Mouse (Mus musculus): Measurements from ENCODE around the gene Lhb. TPM values are rescaled to one million over a fixed set of nuclear protein-coding genes. Genes with fewer than 3 reads are reported as not detected.

Gene Lhb
- total RNA-seq, 1 experiment: not detected

DNA sequence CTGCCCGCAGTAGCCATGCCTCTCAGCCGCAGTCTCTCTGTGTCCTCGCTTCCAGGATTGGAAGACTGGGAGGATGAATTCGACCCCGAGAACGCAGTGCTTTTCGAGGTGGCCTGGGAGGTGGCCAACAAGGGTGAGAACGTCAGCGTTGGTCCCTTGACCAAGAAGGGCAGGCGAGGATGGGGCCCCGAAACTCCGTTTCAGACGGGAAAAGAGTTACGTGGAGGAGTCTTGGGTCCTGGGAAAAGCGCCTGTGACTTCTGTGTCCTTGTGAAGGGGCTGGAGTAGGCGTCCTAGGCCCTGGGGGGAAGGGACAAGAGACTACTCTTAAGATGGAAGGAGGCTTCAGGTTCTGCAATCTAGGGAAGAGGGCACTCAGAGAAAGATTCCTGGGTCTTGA lies 14.4 kb downstream of the Lhb start:
- Histone ChIP-seq H3K36me3 (ENCODE audit: control insufficient read depth, insufficient read depth, low read length, poor library complexity, severe bottlenecking) (peaks cover 26% of the 10 kb centered on the region), H3K27ac (ENCODE audit: insufficient read depth, low read depth, low read length, poor library complexity, severe bottlenecking) (0 out of 2 replicates have a peak overlapping the region, but pooled peaks have one; percentile 4), H3K4me3 (ENCODE audit: insufficient read depth in 1 of 2, low read depth in 1 of 2, low read length in 2 of 2, poor library complexity in 1 of 2, severe bottlenecking in 1 of 2) (peak overlapping the region; percentile 66 to 79), H3K9ac (ENCODE audit: insufficient read depth, low read depth, low read length, poor library complexity, severe bottlenecking) (peak overlapping the region; percentile 75), H3K9me3 (ENCODE audit: control insufficient read depth, insufficient read depth, low read depth, low read length) (no peaks in the 10 kb centered on the region), H3K4me1 (ENCODE audit: control insufficient read depth in 2 of 2, insufficient read depth in 2 of 2, low read length in 2 of 2, poor library complexity in 1 of 2) (peaks cover 12 to 18% of the 10 kb centered on the region in 2 experiments)
- no peak for DNase-seq (ENCODE audit: low read depth, low spot score)
- in situ Hi-C loops (cut with MboI; ENCODE audit: low sequenced_read_pairs in 2 of 2, unreplicated experiment in 2 of 2): no loop called here
- no peak for TF ChIP-seq ZNF384 (IDR thresholded peaks at IDR 0.05; ENCODE audit: low read depth, low read length)
- no peak for TF ChIP-seq MAFK (IDR thresholded peaks at IDR 0.05; ENCODE audit: insufficient read depth, low read depth, low read length)
- TF ChIP-seq ZC3H11A (IDR thresholded peaks at IDR 0.05; ENCODE audit: borderline replicate concordance, low read depth, low read length): no peak
- TF ChIP-seq CHD2 (IDR thresholded peaks at IDR 0.05; ENCODE audit: low read depth, low read length): no peak
- TF ChIP-seq HCFC1 (IDR thresholded peaks at IDR 0.05; ENCODE audit: borderline replicate concordance, insufficient read depth, low read length): no peak

DNA sequence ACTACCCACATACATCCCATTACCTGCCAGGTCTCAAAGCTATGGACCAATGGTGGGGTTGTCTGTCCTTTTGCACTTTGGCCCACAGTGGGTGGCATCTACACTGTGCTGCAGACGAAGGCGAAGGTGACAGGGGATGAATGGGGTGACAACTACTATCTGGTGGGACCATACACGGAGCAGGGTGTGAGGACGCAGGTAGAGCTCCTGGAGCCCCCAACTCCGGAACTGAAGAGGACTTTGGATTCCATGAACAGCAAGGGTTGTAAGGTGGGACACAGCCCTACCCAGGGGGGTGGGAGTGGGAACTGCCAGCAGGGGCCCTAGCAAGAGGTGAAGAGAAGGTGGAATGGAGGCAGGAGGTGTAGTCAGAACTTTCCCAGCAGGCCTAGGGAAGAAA lies 15.8 kb downstream of the Lhb start:
- TF ChIP-seq ZC3H11A (IDR thresholded peaks at IDR 0.05; ENCODE audit: borderline replicate concordance, low read depth, low read length) (no peak), HCFC1 (IDR thresholded peaks at IDR 0.05; ENCODE audit: borderline replicate concordance, insufficient read depth, low read length) (no peak), CHD2 (IDR thresholded peaks at IDR 0.05; ENCODE audit: low read depth, low read length) (no peak), MAFK (IDR thresholded peaks at IDR 0.05; ENCODE audit: insufficient read depth, low read depth, low read length) (no peak), ZNF384 (IDR thresholded peaks at IDR 0.05; ENCODE audit: low read depth, low read length) (no peak)
- in situ Hi-C loops (cut with MboI; ENCODE audit: low sequenced_read_pairs in 2 of 2, unreplicated experiment in 2 of 2): no loop called here
- Histone ChIP-seq H3K9ac (ENCODE audit: insufficient read depth, low read depth, low read length, poor library complexity, severe bottlenecking) (no peak overlapping the region), H3K4me1 (ENCODE audit: control insufficient read depth in 2 of 2, insufficient read depth in 2 of 2, low read length in 2 of 2, poor library complexity in 1 of 2) (peaks cover 7 to 13% of the 10 kb centered on the region in 2 experiments), H3K9me3 (ENCODE audit: control insufficient read depth, insufficient read depth, low read depth, low read length) (no peaks in the 10 kb centered on the region), H3K27ac (ENCODE audit: insufficient read depth, low read depth, low read length, poor library complexity, severe bottlenecking) (no peak overlapping the region), H3K4me3 (ENCODE audit: insufficient read depth in 1 of 2, low read depth in 1 of 2, low read length in 2 of 2, poor library complexity in 1 of 2, severe bottlenecking in 1 of 2) (no peak overlapping the region), H3K36me3 (ENCODE audit: control insufficient read depth, insufficient read depth, low read length, poor library complexity, severe bottlenecking) (peaks cover 12% of the 10 kb centered on the region)
- DNase-seq (ENCODE audit: low read depth, low spot score): no peak

DNA sequence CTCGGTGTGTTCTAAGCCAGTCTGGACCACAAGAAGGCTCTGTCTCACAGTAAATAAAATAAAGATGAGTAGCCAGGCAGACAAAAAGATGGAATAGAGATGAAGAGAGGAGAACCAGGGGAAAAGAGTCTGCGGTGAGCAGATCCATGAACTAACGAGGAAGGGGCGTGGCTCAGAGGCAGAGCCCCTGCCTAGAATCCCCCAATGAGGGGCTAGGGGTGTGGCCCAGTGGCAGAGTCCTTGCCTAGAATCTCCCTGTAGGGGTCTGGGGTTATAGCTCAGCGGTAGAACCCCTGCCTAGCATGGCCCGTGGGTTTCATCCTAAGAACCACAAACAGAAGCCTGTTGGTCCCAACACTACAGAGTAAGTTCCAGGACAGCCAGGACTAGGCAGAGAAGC lies 16.4 kb downstream of the Lhb start:
- H3K4me3 ChIP-seq (ENCODE audit: insufficient read depth in 1 of 2, low read depth in 1 of 2, low read length in 2 of 2, poor library complexity in 1 of 2, severe bottlenecking in 1 of 2): no peak overlapping the region
- no peak overlapping the region for H3K27ac ChIP-seq (ENCODE audit: insufficient read depth, low read depth, low read length, poor library complexity, severe bottlenecking)
- H3K9ac ChIP-seq (ENCODE audit: insufficient read depth, low read depth, low read length, poor library complexity, severe bottlenecking): no peak overlapping the region
- in situ Hi-C loops (cut with MboI; ENCODE audit: low sequenced_read_pairs in 2 of 2, unreplicated experiment in 2 of 2): no loop called here
- no peak for DNase-seq (ENCODE audit: low read depth, low spot score)
- TF ChIP-seq ZNF384 (IDR thresholded peaks at IDR 0.05; ENCODE audit: low read depth, low read length): no peak
- TF ChIP-seq MAFK (IDR thresholded peaks at IDR 0.05; ENCODE audit: insufficient read depth, low read depth, low read length): no peak
- no peak for TF ChIP-seq HCFC1 (IDR thresholded peaks at IDR 0.05; ENCODE audit: borderline replicate concordance, insufficient read depth, low read length)
- TF ChIP-seq CHD2 (IDR thresholded peaks at IDR 0.05; ENCODE audit: low read depth, low read length): no peak
- TF ChIP-seq ZC3H11A (IDR thresholded peaks at IDR 0.05; ENCODE audit: borderline replicate concordance, low read depth, low read length): no peak
- H3K9me3 ChIP-seq (ENCODE audit: control insufficient read depth, insufficient read depth, low read depth, low read length): no peaks in the 10 kb centered on the region
- peaks cover 7% of the 10 kb centered on the region; the same call in 1 of the 2 replicates for H3K36me3 ChIP-seq (ENCODE audit: control insufficient read depth, insufficient read depth, low read length, poor library complexity, severe bottlenecking)
- H3K4me1 ChIP-seq (ENCODE audit: control insufficient read depth in 2 of 2, insufficient read depth in 2 of 2, low read length in 2 of 2, poor library complexity in 1 of 2): peaks cover 7 to 13% of the 10 kb centered on the region in 2 experiments

DNA sequence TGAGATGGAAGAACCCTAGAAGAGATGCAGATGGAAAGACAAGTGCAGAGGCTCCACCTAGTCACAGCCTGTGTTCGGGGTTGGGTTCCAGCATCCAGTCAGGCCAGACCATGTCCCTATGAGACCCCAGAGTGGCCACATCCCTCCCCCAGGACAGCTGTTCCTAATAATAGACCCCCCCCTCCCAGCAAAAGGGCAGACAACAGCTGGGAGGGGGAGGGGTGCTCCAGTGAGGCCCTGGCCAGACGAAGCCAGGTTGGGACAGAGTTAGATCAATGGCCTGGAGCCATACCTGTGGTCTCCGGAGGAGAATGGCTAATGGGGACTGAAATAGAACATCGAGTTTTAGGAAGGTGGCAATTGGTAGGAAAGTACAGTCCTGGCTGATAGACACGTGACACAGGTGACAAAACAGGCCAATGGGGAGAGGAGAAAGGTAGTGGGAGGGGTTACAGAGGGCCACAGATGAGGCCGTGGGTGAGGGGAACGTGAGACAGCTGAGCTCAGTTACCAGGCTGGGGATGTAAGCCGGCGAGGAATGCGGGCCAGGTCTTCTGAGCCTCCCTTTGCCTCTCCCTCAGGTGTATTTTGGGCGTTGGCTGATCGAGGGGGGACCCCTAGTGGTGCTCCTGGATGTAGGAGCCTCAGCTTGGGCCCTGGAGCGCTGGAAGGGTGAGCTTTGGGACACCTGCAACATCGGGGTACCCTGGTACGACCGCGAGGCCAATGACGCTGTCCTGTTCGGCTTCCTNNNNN lies 17.1 kb downstream of the Lhb start, which contains the start of gene Ruvbl2:
Gene Ruvbl2, minus strand, starts transcription at position 576 of the 756 bp plus-strand sequence.
- H3K4me1 ChIP-seq (ENCODE audit: control insufficient read depth in 2 of 2, insufficient read depth in 2 of 2, low read length in 2 of 2, poor library complexity in 1 of 2): peaks cover 7 to 13% of the 10 kb centered on the region in 2 experiments

More for the DNA sequence above, 17.1 kb downstream of the Lhb start, which contains the start of gene Ruvbl2:
- Histone ChIP-seq H3K9me3 (ENCODE audit: control insufficient read depth, insufficient read depth, low read depth, low read length) (no peaks in the 10 kb centered on the region), H3K36me3 (ENCODE audit: control insufficient read depth, insufficient read depth, low read length, poor library complexity, severe bottlenecking) (peaks cover 2% of the 10 kb centered on the region; the same call in 1 of the 2 replicates), H3K9ac (ENCODE audit: insufficient read depth, low read depth, low read length, poor library complexity, severe bottlenecking) (peak within 1 kb of the TSS; percentile 61), H3K27ac (ENCODE audit: insufficient read depth, low read depth, low read length, poor library complexity, severe bottlenecking) (no peak within 1 kb of the TSS), H3K4me3 (ENCODE audit: insufficient read depth in 1 of 2, low read depth in 1 of 2, low read length in 2 of 2, poor library complexity in 1 of 2, severe bottlenecking in 1 of 2) (peak within 1 kb of the TSS; percentile 34 to 36; a peak in 3 of 4 replicates)
- in situ Hi-C loops (cut with MboI; ENCODE audit: low sequenced_read_pairs in 2 of 2, unreplicated experiment in 2 of 2): no loop called here
- no peak for DNase-seq (ENCODE audit: low read depth, low spot score)
- TF ChIP-seq ZNF384 (IDR thresholded peaks at IDR 0.05; ENCODE audit: low read depth, low read length) (no peak), CHD2 (IDR thresholded peaks at IDR 0.05; ENCODE audit: low read depth, low read length) (no peak), ZC3H11A (IDR thresholded peaks at IDR 0.05; ENCODE audit: borderline replicate concordance, low read depth, low read length) (no peak), HCFC1 (IDR thresholded peaks at IDR 0.05; ENCODE audit: borderline replicate concordance, insufficient read depth, low read length) (no peak), MAFK (IDR thresholded peaks at IDR 0.05; ENCODE audit: insufficient read depth, low read depth, low read length) (no peak)
